Mouse (Mus musculus) midbrain, embryonic 13.5 days (tissue): ENCODE measurements around the gene Il21r. TPM values are rescaled to one million over a fixed set of nuclear protein-coding genes. Genes with fewer than 3 reads are reported as not detected.

Experiments
- ATAC-seq: fragments of 200-750 bp; cut with Nextera tagmentation; 2 replicates; pipeline ENCODE4 v1.8.0; 2017; ENCODE audit warnings: mild to moderate bottlenecking, moderate TSS enrichment, moderate library complexity
- H3K27ac ChIP-seq: fragments of 300-500 bp; sonication (generic); 2 replicates; pipeline ENCODE4 v1.5.1; 2015; ENCODE audit warnings: inconsistent platforms, mild to moderate bottlenecking, moderate library complexity
- H3K27me3 ChIP-seq: fragments of 300-500 bp; sonication (generic); 2 replicates; pipeline ENCODE4 v1.6.1; 2015; ENCODE audit warnings: mild to moderate bottlenecking, inconsistent platforms
- H3K36me3 ChIP-seq: fragments of 300-500 bp; sonication (generic); 2 replicates; pipeline ENCODE4 v1.6.1; 2015; ENCODE audit warnings: mild to moderate bottlenecking, inconsistent platforms
- H3K4me1 ChIP-seq: fragments of 300-500 bp; sonication (generic); replicated peaks from 2 replicates; pipeline ENCODE4 v1.6.1; 2015; ENCODE audit warnings: inconsistent platforms
- H3K4me2 ChIP-seq: fragments of 300-500 bp; sonication (generic); replicated peaks from 2 replicates; pipeline ENCODE4 v1.6.1; 2015; ENCODE audit warnings: moderate library complexity, mild to moderate bottlenecking, inconsistent platforms
- H3K4me3 ChIP-seq: fragments of 300-500 bp; sonication (generic); replicated peaks from 2 replicates; pipeline ENCODE4 v1.5.1; 2015; ENCODE audit warnings: mild to moderate bottlenecking, inconsistent platforms
- H3K9ac ChIP-seq: fragments of 300-500 bp; sonication (generic); replicated peaks from 2 replicates; pipeline ENCODE4 v1.6.1; 2015; ENCODE audit warnings: mild to moderate bottlenecking, inconsistent platforms
- H3K9me3 ChIP-seq: fragments of 300-500 bp; sonication (generic); 2 replicates; pipeline ENCODE4 v1.6.1; 2016; ENCODE audit warnings: mild to moderate bottlenecking, inconsistent platforms
- WGBS: fragments of 180-500 bp; shearing (Covaris S2); methylation state at CpG from one replicate; pipeline ENCODE4 v1.1.7; 2015; 5-methylcytosine and 5-hydroxymethylcytosine counted together
- polyA plus RNA-seq: library from polyadenylated mRNA; unstranded; fragments of >200 nt; fragmentation: Nextera tagmentation; extraction: Ambion mirVana; gene quantifications from 2 replicates; pipeline ENCODE4 v1.2.1, GENCODE M21; 2015

Gene Il21r
- polyA plus RNA-seq, 1 experiment from 2014 or later = 0.31 TPM

DNA sequence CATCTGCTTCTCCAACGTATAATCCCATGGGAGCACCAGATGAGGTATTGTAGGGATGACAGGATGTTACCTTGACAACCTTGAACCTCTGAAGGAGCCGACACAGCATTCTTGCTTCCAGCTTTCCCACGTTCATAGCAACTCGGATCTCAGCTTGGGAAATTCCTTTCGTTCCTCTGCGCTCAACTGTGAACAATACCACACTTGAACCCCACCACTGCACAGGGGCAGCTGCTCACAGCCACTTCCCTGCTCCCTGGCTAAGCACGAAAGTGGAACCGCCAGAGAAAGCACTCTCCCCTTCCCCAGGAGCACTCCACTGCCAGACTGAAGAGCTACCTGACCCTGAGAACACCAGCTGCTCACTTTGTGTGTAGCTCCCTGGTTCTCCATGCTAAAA lies 75.5 kb downstream of the Il21r start:
- Histone ChIP-seq H3K9ac (no peak overlapping the region), H3K36me3 (peaks cover 91% of the 10 kb centered on the region), H3K4me1 (0 out of 2 replicates have a peak, but pooled peaks cover 5% of the 10 kb centered on the region), H3K27ac (peak overlapping the region; percentile 44; the same call in 1 of the 2 replicates), H3K4me2 (no peak overlapping the region), H3K27me3 (no peaks in the 10 kb centered on the region), H3K4me3 (no peak overlapping the region), H3K9me3 (no peaks in the 10 kb centered on the region)
- 0 out of 2 replicates have a peak, but pooled peaks have one; percentile 43 for ATAC-seq
- WGBS = 50% methylated on average over 8 of the region's 8 CpGs

DNA sequence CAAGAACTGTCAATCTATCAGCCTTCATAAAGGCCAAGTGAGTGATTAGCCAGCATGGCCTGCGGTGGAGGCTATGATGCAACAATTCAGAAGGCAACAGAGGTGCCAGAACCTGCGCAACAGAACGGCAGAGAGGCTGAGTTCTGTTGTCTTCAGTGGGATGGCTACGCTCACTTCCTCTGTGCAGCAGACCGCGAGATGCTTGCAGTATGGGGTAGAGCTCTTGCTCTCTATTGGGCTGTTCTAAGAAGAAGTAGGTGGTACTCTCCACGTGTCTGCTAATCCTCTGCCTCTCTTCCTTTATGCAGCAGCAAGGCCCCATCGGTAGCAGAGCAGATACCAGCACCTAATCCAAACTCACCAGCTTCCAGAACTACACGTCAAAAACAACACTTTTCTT lies 76.7 kb downstream of the Il21r start:
- Histone ChIP-seq H3K9me3 (no peaks in the 10 kb centered on the region), H3K4me3 (no peak overlapping the region), H3K9ac (no peak overlapping the region), H3K4me2 (no peak overlapping the region), H3K36me3 (peaks cover 83% of the 10 kb centered on the region), H3K27ac (no peak overlapping the region), H3K4me1 (0 out of 2 replicates have a peak, but pooled peaks cover 5% of the 10 kb centered on the region), H3K27me3 (no peaks in the 10 kb centered on the region)
- ATAC-seq = no peak
- 60% methylated on average over 9 of the region's 9 CpGs for WGBS

Other genes starting within 250 kb of the Il21r start
- gene Kdm8, start 158.8 kb upstream of the Il21r start, polyA plus RNA-seq = 6.2 and 6.9 TPM in 2 replicates
- 110 and 116 TPM in 2 replicates for gene Nsmce1, start 111.8 kb upstream of the Il21r start, polyA plus RNA-seq
- gene Il4ra, start 51.3 kb upstream of the Il21r start, polyA plus RNA-seq = 3.0 and 3.9 TPM in 2 replicates
- gene Gtf3c1, start 104.4 kb downstream of the Il21r start, polyA plus RNA-seq = 37.0 and 42.3 TPM in 2 replicates
- 7.5 and 9.2 TPM in 2 replicates for gene D430042O09Rik, start 104.5 kb downstream of the Il21r start, polyA plus RNA-seq